Mouse (Mus musculus) liver, adult (tissue): ENCODE measurements around the gene Vmn1r195.
"Not testable (repeated sequence)": the region's sequence is repeated elsewhere in the genome, so short reads cannot be mapped to it uniquely, and the experiment has no call there.

Experiments
- GATA4 ChIP-seq: IDR thresholded peaks from 2 replicates; pipeline ENCODE4 v1.6.1; 2014; ENCODE audit warnings: mild to moderate bottlenecking, low read length; ENCODE audit not compliant: insufficient replicate concordance

Gene Vmn1r195

DNA sequence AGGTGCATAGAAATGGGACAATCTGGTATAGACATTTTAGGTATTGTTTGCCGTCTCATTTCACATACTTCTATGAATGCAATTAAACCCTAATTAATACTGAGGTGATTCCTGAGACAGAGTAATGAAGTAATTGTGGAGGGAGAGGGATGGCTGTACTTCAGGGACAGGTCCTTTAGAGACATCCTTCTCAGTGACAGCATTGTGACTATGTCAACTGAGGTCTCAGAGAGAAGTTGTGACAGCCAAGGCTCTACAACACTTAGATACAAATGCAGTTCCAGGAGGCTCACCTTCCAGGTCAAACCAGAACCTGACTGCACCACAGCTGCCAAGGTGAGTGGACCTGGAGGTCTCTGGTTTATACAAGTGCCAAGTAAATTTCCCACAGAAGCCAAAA lies at the start of gene Vmn1r195:
Gene Vmn1r195 (plus strand): TSS at position 301 of the 400 bp plus-strand sequence.
- TF ChIP-seq GATA4, result not testable (repeated sequence)

DNA sequence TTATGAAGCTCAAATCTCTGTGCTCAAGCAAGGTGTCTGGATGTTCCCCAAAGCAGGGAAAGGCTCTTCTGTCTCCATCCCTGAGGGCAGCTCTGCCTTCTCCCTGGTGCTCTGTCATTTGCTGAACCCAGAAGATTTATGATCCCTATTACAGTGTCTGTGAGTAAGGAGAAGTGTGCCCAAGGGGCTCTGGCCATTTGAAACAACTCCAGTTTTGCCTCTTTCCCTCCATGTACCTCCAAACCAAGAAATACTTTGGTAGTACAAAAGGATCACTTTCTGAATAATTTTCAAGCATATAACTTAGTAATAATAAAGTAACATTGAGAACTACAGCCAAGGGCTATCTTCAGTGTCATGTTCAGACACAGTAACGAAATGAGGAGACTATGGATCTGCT lies 47.3 kb upstream of the Vmn1r195 start, which contains the start of gene Vmn1r193:
Gene Vmn1r193 (minus strand): TSS at position 101 of the 400 bp plus-strand sequence.
- not testable (repeated sequence) for TF ChIP-seq GATA4

DNA sequence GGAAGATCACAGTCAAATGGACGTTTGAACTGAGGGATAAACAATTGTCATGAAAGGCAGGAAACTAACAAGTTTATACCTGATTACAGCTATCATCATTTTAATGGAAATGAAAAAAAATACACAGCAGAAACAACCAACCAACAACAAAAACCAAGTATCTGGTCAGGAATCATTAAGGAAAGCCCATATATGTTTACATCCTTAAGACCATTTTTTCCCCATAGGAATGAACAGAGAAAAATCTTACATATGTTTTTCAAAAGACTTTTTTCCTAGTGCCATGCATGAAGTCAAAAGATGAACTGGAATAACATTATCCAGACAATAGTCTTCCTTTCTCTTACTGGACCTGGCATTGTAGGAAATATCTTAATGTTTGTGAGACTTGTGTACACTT lies 26.4 kb upstream of the Vmn1r195 start, which contains the start of gene Vmn1r194:
Gene Vmn1r194 (plus strand): TSS at position 301 of the 400 bp plus-strand sequence.
- no peak for TF ChIP-seq GATA4

GRCm38 (mm10) chr13:22271721-22272120 lies 1.4 kb downstream of the Vmn1r195 start:
- TF ChIP-seq GATA4, result no peak

GRCm38 (mm10) chr13:22284578-22284977 lies 14.3 kb downstream of the Vmn1r195 start:
- TF ChIP-seq GATA4, result no peak

DNA sequence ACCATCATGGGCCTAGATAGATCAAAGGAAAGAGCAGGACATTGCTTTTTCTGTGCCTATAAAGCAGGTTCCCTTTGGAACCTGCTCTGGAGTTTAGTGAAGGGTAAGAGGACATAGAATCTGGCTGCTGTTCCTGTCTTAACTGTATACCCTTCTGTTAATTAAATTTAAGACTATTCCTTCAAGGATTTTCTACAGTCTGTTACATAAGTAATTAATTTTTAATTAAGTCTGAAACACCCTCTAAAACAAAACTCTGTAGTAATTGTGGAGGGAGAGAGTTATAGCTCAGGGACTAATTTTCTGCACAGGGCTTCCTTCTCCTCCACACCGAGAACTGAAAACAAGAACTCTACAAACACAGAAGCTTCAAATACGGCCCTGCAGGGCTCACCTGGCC lies 19.3 kb downstream of the Vmn1r195 start, which contains the start of gene Vmn1r196:
Gene Vmn1r196 (plus strand): TSS at position 301 of the 400 bp plus-strand sequence.
- TF ChIP-seq GATA4, result no peak

- no peak for TF ChIP-seq GATA4
Measured at GRCm38 (mm10) chr13:22315361-22315760, 45.0 kb downstream of the Vmn1r195 start.

GRCm38 (mm10) chr13:22317366-22317765 lies 47.0 kb downstream of the Vmn1r195 start:
- no peak for TF ChIP-seq GATA4

DNA sequence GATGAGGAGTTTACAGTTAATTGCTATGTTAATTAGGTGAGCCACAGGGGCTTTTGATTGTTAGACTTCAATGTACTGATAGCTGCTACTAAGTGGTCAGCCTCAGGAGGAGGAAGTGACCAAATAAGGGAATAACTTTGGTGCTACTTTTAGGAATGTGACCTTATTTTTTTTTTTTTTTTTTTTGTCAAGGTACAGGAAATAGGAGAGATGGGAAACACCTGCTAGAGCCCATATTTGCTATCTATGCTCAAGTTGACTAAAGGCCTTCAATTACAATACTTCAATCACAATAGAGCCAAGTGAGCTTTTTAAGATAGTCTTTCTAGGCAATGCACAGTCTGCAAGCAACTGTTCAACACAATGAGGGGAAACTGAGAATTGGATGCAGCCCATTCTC lies 49.8 kb downstream of the Vmn1r195 start:
- TF ChIP-seq GATA4, result no peak

DNA sequence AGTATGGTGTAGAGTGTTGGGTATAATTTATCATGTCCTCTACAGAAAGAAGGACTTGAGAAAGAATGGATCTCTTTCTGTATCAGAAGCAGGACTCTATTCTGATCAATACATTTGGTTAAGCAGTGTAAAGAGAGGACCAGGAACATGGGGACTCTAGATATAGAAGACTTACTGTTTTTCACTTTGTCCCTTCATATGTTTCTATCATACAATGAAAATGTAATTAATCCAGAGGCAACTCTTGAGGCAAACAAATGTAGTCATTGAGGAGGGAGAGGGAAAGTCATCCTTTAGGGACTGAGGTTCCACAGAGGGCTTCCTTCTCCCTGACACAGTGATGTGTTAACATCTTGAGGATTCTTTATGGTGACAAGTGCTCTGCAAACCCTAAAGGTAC lies 54.0 kb downstream of the Vmn1r195 start, which contains the start of gene Vmn1r197:
Gene Vmn1r197 (plus strand): TSS at position 301 of the 400 bp plus-strand sequence.
- TF ChIP-seq GATA4, result no peak
